Mouse (Mus musculus) ES-Bruce4 (cell line): Measurements from ENCODE around the gene Tmem178.

Source experiments
- CTCF ChIP-seq: IDR thresholded peaks from one replicate; pipeline ENCODE4 v1.8.1; 2011; ENCODE audit warnings: low read depth, low read length
- EP300 ChIP-seq: IDR thresholded peaks from 2 replicates; pipeline ENCODE4 v1.6.1; 2011; ENCODE audit warnings: low read depth, low read length; ENCODE audit not compliant: insufficient read depth
- POLR2A ChIP-seq: IDR thresholded peaks from one replicate; pipeline ENCODE4 v1.8.1; 2011; ENCODE audit warnings: low read length; ENCODE audit not compliant: insufficient read depth

- TF ChIP-seq EP300 (no peak), CTCF (no peak), POLR2A (no peak)
These were observed 2.6 kb upstream of the Tmem178 start for GRCm38 (mm10) chr17:80941857-80942256.
